ENCODE assay signal across 10 mouse cellular contexts in the genomic region with DNA sequence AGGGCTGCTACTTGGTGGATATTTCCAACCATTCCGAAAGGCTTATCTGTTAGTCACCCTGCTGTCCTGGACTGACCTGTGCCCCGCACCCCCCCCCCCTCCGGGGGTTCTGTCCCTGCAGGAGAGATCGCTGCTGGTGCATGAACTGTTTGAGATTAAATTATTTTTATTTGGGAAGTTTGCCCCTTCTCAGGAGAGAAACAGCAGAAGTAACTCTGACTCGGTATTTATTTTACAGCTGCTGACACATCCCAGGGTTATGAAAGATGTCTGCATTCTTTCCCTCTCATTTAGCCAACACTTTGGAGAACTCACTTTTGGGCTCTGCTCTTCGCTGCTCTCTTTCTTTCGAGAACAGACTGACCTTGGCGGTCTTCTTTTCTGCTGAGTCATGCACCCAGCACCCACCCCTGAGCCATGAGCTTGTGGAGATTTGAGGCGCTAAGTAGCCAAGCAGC.
DNase-seq lines count a peak whose midpoint lies in the region; TF ChIP-seq lines count a peak whose summit lies in the region.
"Had no signal": no experiment of that assay in that cellular context is flagged by ENCODE, and none has a peak within 500 bp of the region (broad histone marks: within the 10 kb centered on the region; RNA-seq: fewer than 3 reads in every experiment).

No protein-coding gene starts in this region.

- no peak overlapping the region for H3K4me3 ChIP-seq in ES-E14 (ENCODE audit: insufficient read depth in 1 of 2, low read depth in 1 of 2, low read length in 2 of 2, poor library complexity in 1 of 2, severe bottlenecking in 1 of 2)
- H3K4me3 ChIP-seq in thymus, adult 2 months (ENCODE audit: control insufficient read depth, insufficient read depth, low read length): no peak overlapping the region

- 91% methylated on average over 9 of the region's 9 CpGs for WGBS in thymus, adult 2 months

- no peak for TF ChIP-seq POLR2A in thymus, adult 2 months (IDR thresholded peaks at IDR 0.05; ENCODE audit: control insufficient read depth, extremely low read depth, insufficient read depth, low read length, poor library complexity)

- H3K9me3 ChIP-seq in ES-E14 (ENCODE audit: control insufficient read depth, insufficient read depth, low read depth, low read length): no peaks in the 10 kb centered on the region

- H3K36me3 ChIP-seq in ES-E14 (ENCODE audit: control insufficient read depth, insufficient read depth, low read length, poor library complexity, severe bottlenecking): no peaks in the 10 kb centered on the region
- H3K36me3 ChIP-seq in thymus, adult 2 months (ENCODE audit: control insufficient read depth, insufficient read depth, low read length): no peaks in the 10 kb centered on the region

- 0 out of 4 replicates have a peak, but pooled peaks cover 0 to 3% of the 10 kb centered on the region in 2 experiments for H3K4me1 ChIP-seq in ES-E14 (ENCODE audit: control insufficient read depth in 2 of 2, insufficient read depth in 2 of 2, low read length in 2 of 2, poor library complexity in 1 of 2)
- H3K4me1 ChIP-seq in thymus, adult 2 months (replicated peaks; ENCODE audit: control insufficient read depth, insufficient read depth, low read length): no peaks in the 10 kb centered on the region

- H3K27me3 ChIP-seq in thymus, adult 2 months (ENCODE audit: control insufficient read depth, insufficient read depth, low read length): no peaks in the 10 kb centered on the region

- in situ Hi-C loops in ES-E14 (cut with MboI; ENCODE audit: low sequenced_read_pairs in 2 of 2, unreplicated experiment in 2 of 2): no loop called here

- no peak overlapping the region for H3K27ac ChIP-seq in ES-E14 (ENCODE audit: insufficient read depth, low read depth, low read length, poor library complexity, severe bottlenecking)
- H3K27ac ChIP-seq in thymus, adult 2 months (ENCODE audit: control insufficient read depth, insufficient read depth, low read length): no peak overlapping the region

- no peak for TF ChIP-seq CTCF in thymus, adult 2 months (IDR thresholded peaks at IDR 0.05; ENCODE audit: borderline replicate concordance, control insufficient read depth, extremely low read depth, insufficient read depth, low read length, poor library complexity)

- H3K9ac ChIP-seq in ES-E14 (ENCODE audit: insufficient read depth, low read depth, low read length, poor library complexity, severe bottlenecking): no peak overlapping the region

- DNase-seq in 3134 (ENCODE audit: extremely low read depth, insufficient read length, low spot score): peak; percentile 71
- no peak for DNase-seq in ES-E14 (ENCODE audit: low read depth, low spot score)
- DNase-seq in gastrocnemius, adult 8-10 months (ENCODE audit: low spot score in 2 of 2): peak; percentile 62 to 72
- DNase-seq in lung, adult 18-20 months: peak; percentile 57 to 67
- no peak for DNase-seq in T-cell, adult 2 months (ENCODE audit: low spot score)
- DNase-seq in thymus, adult 2 months: no peak
- no peak for DNase-seq in yolk sac, embryonic 10.5 days (ENCODE audit: low spot score)
- no peak for DNase-seq in spleen, postnatal 10 days (ENCODE audit: low spot score in 2 of 2)
- DNase-seq: cerebellum, postnatal 36 days; thymus, postnatal 25 days had no signal

TF ChIP-seq in ES-E14, 5 proteins besides CTCF, POLR2A, EP300 and RAD21:
- no peak for TF ChIP-seq ZC3H11A (IDR thresholded peaks at IDR 0.05; ENCODE audit: borderline replicate concordance, low read depth, low read length)
- TF ChIP-seq CHD2 (IDR thresholded peaks at IDR 0.05; ENCODE audit: low read depth, low read length): no peak
- TF ChIP-seq MAFK (IDR thresholded peaks at IDR 0.05; ENCODE audit: insufficient read depth, low read depth, low read length): peak; percentile 77
- TF ChIP-seq ZNF384 (IDR thresholded peaks at IDR 0.05; ENCODE audit: low read depth, low read length): no peak
- no peak for TF ChIP-seq HCFC1 (IDR thresholded peaks at IDR 0.05; ENCODE audit: borderline replicate concordance, insufficient read depth, low read length)

Comparison
In these comparisons a context has a peak if more than half of its experiments do, and no peak if none do; other contexts are left out.
1. DNase-seq: peak in 3134 (single experiment), gastrocnemius, adult 8-10 months (2 of 2) and lung, adult 18-20 months (2 of 2); none in ES-E14 (single experiment), T-cell, adult 2 months (single experiment), thymus, adult 2 months (single experiment), yolk sac, embryonic 10.5 days (single experiment) and spleen, postnatal 10 days (0 of 2).